Mouse (Mus musculus) embryonic fibroblast, embryonic 13.5 days (primary cell): Measurements from ENCODE around the gene Lrrc4b.

Experiments used
- CTCF ChIP-seq: IDR thresholded peaks from 2 replicates; pipeline ENCODE4 v1.5.1; 2011; ENCODE audit warnings: mild to moderate bottlenecking, control low read depth, low read length, moderate library complexity, borderline replicate concordance; ENCODE audit not compliant: insufficient read depth
- POLR2A ChIP-seq: IDR thresholded peaks from 2 replicates; pipeline ENCODE4 v1.6.1; 2011; ENCODE audit warnings: low read depth, mild to moderate bottlenecking, control low read depth, low read length, moderate library complexity

DNA sequence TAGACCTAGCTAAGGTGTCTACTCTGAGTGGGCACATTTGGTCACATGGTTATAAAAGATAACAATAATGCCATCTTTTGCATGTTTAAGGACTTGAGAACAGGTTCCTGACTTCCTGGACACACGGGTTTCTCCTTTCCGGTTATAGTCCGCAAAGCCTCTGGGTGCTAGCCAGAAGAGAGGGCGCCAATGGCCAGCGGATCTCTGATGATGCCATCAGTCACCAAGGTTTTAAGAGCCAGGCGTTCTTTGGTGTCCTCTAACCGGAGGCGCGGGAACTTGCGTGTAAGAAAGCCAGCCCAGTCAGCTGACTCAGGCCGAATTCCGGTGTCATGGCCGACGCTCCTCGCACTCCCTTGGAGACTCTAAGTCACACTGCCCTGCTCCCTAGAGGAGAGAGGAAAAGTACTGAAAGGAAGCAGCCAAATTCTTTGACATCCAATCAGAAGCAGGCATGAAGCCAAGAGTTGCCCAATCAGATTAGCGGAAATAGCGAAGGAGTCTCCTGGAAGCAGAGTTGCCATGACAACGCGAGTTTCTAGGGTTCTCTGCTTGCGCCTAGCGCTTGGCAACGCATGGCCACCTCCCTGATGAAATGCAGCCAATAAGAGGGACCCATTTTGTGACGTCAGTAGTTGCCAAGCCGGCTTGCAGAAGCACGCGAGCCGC, 23.3 kb upstream of the Lrrc4b start:
- TF ChIP-seq POLR2A (no peak), CTCF (no peak)
